Mouse (Mus musculus) MEL (cell line): Measurements from ENCODE around the gene Mrps18a. TPM values are rescaled to one million over a fixed set of nuclear protein-coding genes. Genes with fewer than 3 reads are reported as not detected.

Source experiments
- DNase-seq: peaks from one replicate; pipeline ENCODE4 v3.0.0; 2011; ENCODE audit warnings: low read depth, low spot score
- H3K27ac ChIP-seq: 2 replicates; pipeline ENCODE4 v1.5.1; 2012; ENCODE audit warnings: low read depth, mild to moderate bottlenecking, control low read depth, low read length, moderate library complexity; ENCODE audit not compliant: control insufficient read depth
- H3K27me3 ChIP-seq, 2 experiments: fragments of 150-350 bp in 1 of 2; sonication (generic) in 1 of 2; 2 replicates each; pipeline ENCODE4 v1.6.1; 2012; ENCODE audit warnings: low read length in 2 of 2, mild to moderate bottlenecking in 2 of 2, improper control_type of control experiment in 1 of 2, moderate library complexity in 1 of 2; ENCODE audit not compliant: insufficient read depth in 2 of 2, control insufficient read depth in 1 of 2
- H3K36me3 ChIP-seq, 2 experiments: 2 replicates each; pipeline ENCODE4 v1.6.1; 2012 to 2014; ENCODE audit warnings: low read length in 2 of 2, improper control_type of control experiment in 1 of 2, inconsistent platforms in 1 of 2, mild to moderate bottlenecking in 1 of 2; ENCODE audit not compliant: insufficient read depth in 2 of 2, control insufficient read depth in 1 of 2
- H3K4me1 ChIP-seq, 2 experiments: fragments of 150-350 bp in 1 of 2; sonication (generic) in 1 of 2; 2 replicates each; pipeline ENCODE4 v1.6.1; 2012; ENCODE audit warnings: low read length in 2 of 2, improper control_type of control experiment in 1 of 2, mild to moderate bottlenecking in 1 of 2; ENCODE audit not compliant: insufficient read depth in 2 of 2, control insufficient read depth in 1 of 2
- H3K4me3 ChIP-seq, 2 experiments: fragments of 150-350 bp in 1 of 2; sonication (generic) in 1 of 2; 2 replicates each; pipeline ENCODE4 v1.5.1; 2012; ENCODE audit warnings: low read depth in 2 of 2, low read length in 2 of 2, mild to moderate bottlenecking in 2 of 2, moderate library complexity in 2 of 2, control low read depth in 1 of 2, improper control_type of control experiment in 1 of 2; ENCODE audit not compliant: control insufficient read depth in 1 of 2, insufficient read depth in 1 of 2
- H3K79me2 ChIP-seq: 2 replicates; pipeline ENCODE4 v1.6.1; 2012; ENCODE audit warnings: mild to moderate bottlenecking, low read length, moderate library complexity; ENCODE audit not compliant: control insufficient read depth, poor library complexity, insufficient read depth
- H3K9ac ChIP-seq: 2 replicates; pipeline ENCODE4 v1.6.1; 2012; ENCODE audit warnings: low read depth, mild to moderate bottlenecking, control low read depth, low read length, moderate library complexity; ENCODE audit not compliant: control insufficient read depth, poor library complexity, severe bottlenecking
- H3K9me3 ChIP-seq: fragments of 150-350 bp; sonication (generic); replicated peaks from 2 replicates; pipeline ENCODE4 v1.6.1; 2012; ENCODE audit warnings: mild to moderate bottlenecking, low read length, improper control_type of control experiment, moderate library complexity; ENCODE audit not compliant: insufficient read depth
- CHD2 ChIP-seq: IDR thresholded peaks from 2 replicates; pipeline ENCODE4 v1.6.1; 2011; ENCODE audit warnings: low read length, improper control_type of control experiment
- ETS1 ChIP-seq: IDR thresholded peaks from 2 replicates; pipeline ENCODE4 v1.6.1; 2012; ENCODE audit warnings: low read depth, mild to moderate bottlenecking, inconsistent platforms, low read length, improper control_type of control experiment, moderate library complexity
- MEF2A ChIP-seq: IDR thresholded peaks from 2 replicates; pipeline ENCODE4 v1.6.1; 2014; ENCODE audit warnings: low read depth, mild to moderate bottlenecking, inconsistent platforms, low read length, improper control_type of control experiment; ENCODE audit not compliant: poor library complexity, insufficient replicate concordance, severe bottlenecking; ENCODE audit errors: extremely low read depth
- MXI1 ChIP-seq: IDR thresholded peaks from 2 replicates; pipeline ENCODE4 v1.6.1; 2011; ENCODE audit warnings: mild to moderate bottlenecking, low read depth, low read length, improper control_type of control experiment
- MYB ChIP-seq: IDR thresholded peaks from 2 replicates; pipeline ENCODE4 v1.6.1; 2011; ENCODE audit warnings: mild to moderate bottlenecking, low read depth, low read length, improper control_type of control experiment
- NRF1 ChIP-seq: IDR thresholded peaks from 2 replicates; pipeline ENCODE4 v1.6.1; 2014; ENCODE audit warnings: low read depth, mild to moderate bottlenecking, inconsistent platforms, low read length, improper control_type of control experiment, moderate library complexity; ENCODE audit not compliant: poor library complexity, insufficient read depth, severe bottlenecking
- POLR2AphosphoS2 ChIP-seq: IDR thresholded peaks from 2 replicates; pipeline ENCODE4 v1.6.1; 2011; ENCODE audit warnings: low read length, improper control_type of control experiment
- SIN3A ChIP-seq: IDR thresholded peaks from 2 replicates; pipeline ENCODE4 v1.6.1; 2012; ENCODE audit warnings: low read length, improper control_type of control experiment, inconsistent platforms
- SMC3 ChIP-seq: IDR thresholded peaks from 2 replicates; pipeline ENCODE4 v1.6.1; 2011; ENCODE audit warnings: low read depth, low read length, improper control_type of control experiment
- TCF12 ChIP-seq: IDR thresholded peaks from 2 replicates; pipeline ENCODE4 v1.6.1; 2014; ENCODE audit warnings: low read depth, mild to moderate bottlenecking, inconsistent platforms, low read length, improper control_type of control experiment, moderate library complexity
- USF1 ChIP-seq: IDR thresholded peaks from 2 replicates; pipeline ENCODE4 v1.6.1; 2014; ENCODE audit warnings: low read depth, mild to moderate bottlenecking, inconsistent platforms, low read length, improper control_type of control experiment, moderate library complexity
- ZC3H11A ChIP-seq: IDR thresholded peaks from 2 replicates; pipeline ENCODE4 v1.6.1; 2012; ENCODE audit warnings: low read depth, mild to moderate bottlenecking, inconsistent platforms, low read length, improper control_type of control experiment
- ZKSCAN1 ChIP-seq: IDR thresholded peaks from 2 replicates; pipeline ENCODE4 v1.6.1; 2012; ENCODE audit warnings: low read depth, mild to moderate bottlenecking, inconsistent platforms, low read length, improper control_type of control experiment, moderate library complexity
- ZMIZ1 ChIP-seq: IDR thresholded peaks from 2 replicates; pipeline ENCODE4 v1.6.1; 2012; ENCODE audit warnings: low read depth, mild to moderate bottlenecking, inconsistent platforms, low read length, improper control_type of control experiment, moderate library complexity
- polyA plus RNA-seq, 2 experiments: library from polyadenylated mRNA; stranded (reverse) in 1 of 2; unstranded in 1 of 2; fragments of >175 nt in 1 of 2; fragments of >200 nt in 1 of 2; gene quantifications; 2 replicates each; pipeline versions ENCODE4 v1.2.1 to v1.2.4; 2012; ENCODE audit warnings: low replicate concordance in 2 of 2, low read depth in 1 of 2; ENCODE audit not compliant: insufficient read length in 2 of 2, insufficient read depth in 1 of 2, missing spikeins in 1 of 2
- total RNA-seq: library from RNA; depleted of rRNA; stranded (reverse); fragments of 300-350 nt; gene quantifications from 2 replicates; pipeline ENCODE4 v1.2.3, GENCODE M21; 2012

Gene Mrps18a
- total and polyA plus RNA-seq, 3 experiments = 159 to 181 TPM; not detected in 1

DNA sequence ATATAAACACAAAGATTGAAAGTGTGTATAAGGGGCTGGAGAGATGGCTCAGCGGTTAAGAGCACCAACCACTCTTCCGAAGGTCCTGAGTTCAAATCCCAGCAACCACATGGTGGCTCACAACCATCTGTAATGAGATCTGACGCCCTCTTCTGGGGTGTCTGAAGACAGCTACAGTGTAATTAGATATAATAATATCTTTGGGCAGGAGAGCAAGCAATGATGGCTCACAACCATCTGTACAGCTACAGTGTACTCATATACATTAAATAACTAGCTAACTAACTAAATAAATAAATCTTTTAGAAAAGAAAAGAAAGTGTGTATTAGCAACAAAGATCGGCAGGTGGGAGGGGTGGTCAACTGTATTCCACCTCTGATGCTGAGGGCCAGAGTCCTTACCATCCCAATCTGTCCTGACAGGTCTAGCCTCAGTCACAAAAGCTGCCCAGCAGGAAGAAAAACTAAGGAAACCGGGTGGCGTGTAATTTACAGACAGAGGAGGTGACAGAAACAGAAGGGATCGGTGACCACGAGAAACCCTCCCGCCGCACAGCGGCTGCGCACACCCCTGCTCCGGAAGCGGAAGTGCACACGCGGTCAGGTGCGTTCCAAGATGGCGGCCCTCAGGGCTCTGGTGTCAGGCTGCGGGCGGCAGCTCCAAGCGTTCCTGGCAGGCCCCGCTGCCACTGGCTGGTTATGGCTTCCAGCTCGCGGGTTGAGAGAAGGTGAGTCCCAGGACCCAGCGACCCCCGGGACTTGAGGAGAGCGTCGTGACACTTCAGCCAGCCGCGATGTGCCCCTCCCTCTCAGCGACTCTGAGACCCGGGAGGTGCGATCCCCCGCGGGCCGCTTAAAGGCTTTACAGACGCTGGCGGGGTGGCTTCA lies at the start of gene Mrps18a (continued):
- peak; percentile 86 for TF ChIP-seq POLR2AphosphoS2
- peak; percentile 97 for TF ChIP-seq SIN3A
- TF ChIP-seq ZMIZ1 = peak; percentile 58; the same call in 1 of the 2 replicates
- TF ChIP-seq MYB = no peak
- TF ChIP-seq SMC3 = peak; percentile 29
- no peak for TF ChIP-seq ZC3H11A

DNA sequence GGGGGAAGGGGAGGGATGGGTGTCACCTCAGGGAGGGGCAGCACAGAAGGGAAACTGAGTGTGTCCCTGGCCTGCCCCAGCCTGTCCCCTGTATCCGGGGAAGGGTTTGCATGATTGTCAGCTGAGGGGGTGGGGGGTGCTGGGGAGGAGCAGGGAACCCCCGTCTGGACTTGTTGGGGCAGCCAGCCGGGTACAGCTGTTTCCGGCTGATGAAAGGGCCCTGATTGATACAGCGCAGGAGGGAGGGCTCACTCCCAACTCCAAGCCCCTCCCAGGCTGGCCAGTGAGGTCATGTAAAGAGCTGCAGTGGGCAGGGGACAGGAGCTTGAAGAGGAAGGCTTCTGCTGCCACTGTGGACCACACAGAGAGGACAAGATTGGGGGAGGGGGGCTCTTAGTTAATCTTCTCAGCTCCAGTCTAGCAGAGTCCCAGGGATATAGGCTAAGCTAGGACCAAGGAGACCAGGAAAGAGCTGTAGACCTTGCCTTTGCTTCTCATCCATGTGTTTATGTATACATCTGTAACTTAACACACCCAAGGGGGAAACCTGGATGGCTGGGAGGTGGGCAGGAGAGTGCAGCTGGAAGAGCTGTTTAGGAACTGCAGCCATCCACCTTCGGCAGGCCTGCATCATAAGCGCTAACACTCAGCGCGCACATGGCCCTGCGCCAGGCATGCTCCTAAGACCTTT lies 47.4 kb upstream of the Mrps18a start:
- peak; percentile 60 for DNase-seq
- 0 out of 2 replicates have a peak, but pooled peaks have one; percentile 9 for TF ChIP-seq TCF12
- peak; percentile 67 for TF ChIP-seq ETS1
- TF ChIP-seq USF1 = no peak
- peak overlapping the region in 1 of 2 experiments; percentile 26; a peak in 1 of 4 replicates for H3K4me3 ChIP-seq
- H3K4me1 ChIP-seq = peaks cover under 1 to 4% of the 10 kb centered on the region in 2 experiments; a peak in 3 of 4 replicates
- H3K27ac ChIP-seq = no peak overlapping the region
- H3K79me2 ChIP-seq = no peaks in the 10 kb centered on the region
- H3K36me3 ChIP-seq = no peaks in the 10 kb centered on the region
- no peaks in the 10 kb centered on the region for H3K27me3 ChIP-seq
- H3K9me3 ChIP-seq = no peaks in the 10 kb centered on the region
- no peak overlapping the region for H3K9ac ChIP-seq

DNA sequence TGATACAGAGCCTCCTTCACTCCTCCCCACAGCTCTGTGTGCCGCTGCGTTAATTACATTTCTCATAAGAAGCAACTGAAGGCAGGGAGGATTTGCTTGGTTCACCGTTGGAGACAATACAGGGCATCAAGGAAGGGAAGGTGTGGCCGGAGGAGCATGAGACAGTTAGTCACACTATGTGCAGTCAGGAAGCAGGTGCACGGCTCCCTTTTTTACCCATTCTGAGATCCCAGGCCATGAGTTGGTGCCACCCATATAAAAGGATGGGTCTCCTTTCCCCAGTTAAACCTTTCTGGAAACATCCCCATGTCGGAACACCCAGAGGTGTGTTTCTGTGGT lies 46.8 kb upstream of the Mrps18a start:
- TF ChIP-seq CHD2 = no peak
- TF ChIP-seq MEF2A = no peak
- TF ChIP-seq TCF12 = no peak
- peak; percentile 54; the same call in 1 of the 2 replicates for TF ChIP-seq ZKSCAN1
- no peak for TF ChIP-seq USF1
- no peak for TF ChIP-seq NRF1
- no peak for TF ChIP-seq MXI1
- TF ChIP-seq ETS1 = no peak
- H3K4me3 ChIP-seq = no peak overlapping the region
- H3K27ac ChIP-seq = no peak overlapping the region
- H3K79me2 ChIP-seq = no peaks in the 10 kb centered on the region
- H3K9ac ChIP-seq = no peak overlapping the region
- H3K4me1 ChIP-seq = peaks cover 4 to 5% of the 10 kb centered on the region in 2 experiments
- H3K9me3 ChIP-seq = no peaks in the 10 kb centered on the region
- no peaks in the 10 kb centered on the region; a peak in 1 of 4 replicates for H3K36me3 ChIP-seq
- no peak for DNase-seq
- H3K27me3 ChIP-seq = no peaks in the 10 kb centered on the region
